Mouse (Mus musculus): Measurements from ENCODE around the gene E2f2. TPM values are rescaled to one million over a fixed set of nuclear protein-coding genes. Genes with fewer than 3 reads are reported as not detected.

Gene E2f2
- total RNA-seq, 2 experiments from 2014 or later, result 1.1 to 2.3 TPM

DNA sequence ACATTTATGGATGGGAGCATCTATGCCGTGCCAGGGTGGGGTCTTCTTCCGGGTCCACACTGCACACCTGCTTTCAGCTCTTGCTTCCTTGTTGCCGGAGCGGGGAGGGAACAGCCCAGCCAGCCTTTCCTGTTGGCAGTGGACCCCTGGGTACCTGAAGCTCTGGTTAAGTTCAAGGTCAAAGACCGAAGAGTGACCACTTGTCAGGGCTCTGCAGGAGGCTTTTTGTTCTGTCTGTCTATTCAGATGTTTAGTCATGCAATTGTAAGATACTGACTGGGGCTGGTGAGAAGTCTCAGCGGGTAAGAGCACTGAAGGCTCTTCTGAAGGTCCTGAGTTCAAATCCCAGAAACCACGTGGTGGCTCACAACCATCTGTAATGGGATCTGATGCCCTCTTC, 26.7 kb downstream of the E2f2 start:
- DNase-seq (ENCODE audit: low spot score in 2 of 2), result no peak

DNA sequence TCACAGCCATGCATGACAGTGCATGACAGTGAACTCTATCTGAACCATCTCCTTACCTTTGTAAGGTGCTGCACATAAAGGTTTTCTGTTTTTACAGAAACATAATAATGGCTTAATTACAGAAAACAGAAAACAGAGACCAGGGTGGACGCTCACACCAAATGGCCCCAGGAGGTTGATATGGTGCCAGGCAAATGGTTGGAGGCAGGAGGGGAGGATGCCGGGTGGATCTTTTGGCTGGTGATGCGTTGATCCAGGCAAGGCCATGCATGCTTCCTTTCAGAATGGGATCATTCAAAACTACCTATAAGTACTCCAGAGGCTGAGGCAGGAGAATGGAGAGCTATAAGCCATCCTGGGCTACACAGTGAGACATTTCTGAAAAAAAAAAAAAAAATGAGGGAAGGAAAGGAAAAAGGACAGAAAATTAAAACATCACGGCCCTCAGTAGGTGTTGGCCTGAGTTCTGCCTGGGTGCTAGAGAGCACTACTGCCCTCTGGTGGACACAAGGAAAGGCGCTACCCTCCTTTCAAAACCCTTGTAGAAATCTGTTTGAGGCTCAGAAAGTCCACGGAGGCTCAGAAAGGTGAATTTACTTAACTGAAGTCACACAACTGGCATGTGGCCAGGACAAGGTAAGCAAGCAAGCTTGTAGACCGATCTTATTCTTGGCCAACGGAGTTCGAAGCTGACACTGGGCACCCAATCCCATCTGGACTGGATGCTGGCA, 27.5 kb downstream of the E2f2 start:
- peak; percentile 40 to 55 for DNase-seq (ENCODE audit: low spot score in 2 of 2)

DNA sequence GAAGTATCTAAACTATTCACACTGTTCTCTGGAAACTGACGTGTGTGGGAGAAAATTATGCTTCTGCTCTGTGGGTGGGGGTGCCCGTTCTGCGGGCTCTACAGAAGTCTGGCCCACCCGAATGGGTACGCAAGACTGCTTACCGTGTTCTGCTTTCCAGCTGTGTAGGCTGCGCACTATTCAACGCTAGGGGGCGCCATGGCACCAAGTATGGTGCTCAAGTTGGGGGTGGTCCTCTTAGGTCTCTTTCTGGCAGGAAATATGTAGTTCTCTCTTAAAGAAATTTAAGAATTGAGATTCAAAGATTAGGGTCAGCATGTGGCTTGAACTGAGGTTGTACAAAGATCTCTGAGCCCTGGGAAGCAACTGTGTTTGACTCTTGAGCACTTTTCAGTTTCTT, 30.3 kb downstream of the E2f2 start:
- DNase-seq (ENCODE audit: low spot score in 2 of 2), result peak; percentile 81 to 83

DNA sequence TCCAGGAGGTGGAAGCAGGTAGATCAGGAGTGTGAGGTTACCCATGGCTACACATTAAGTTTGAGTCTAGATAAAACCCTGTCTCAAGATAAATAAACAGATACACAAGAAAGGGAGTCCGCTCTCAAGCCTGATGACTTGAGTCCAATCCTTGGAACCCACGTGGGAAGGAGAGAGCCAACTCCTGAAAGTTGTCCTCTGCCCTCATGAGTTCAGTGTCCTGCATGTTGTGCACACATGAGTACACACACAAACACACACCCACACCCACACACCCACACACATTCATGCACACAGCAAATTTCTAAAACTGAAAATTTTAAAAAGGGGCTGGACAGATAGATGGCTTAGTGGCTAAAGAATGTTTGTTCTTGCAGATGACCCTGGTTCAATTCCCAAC, 32.6 kb downstream of the E2f2 start:
- DNase-seq (ENCODE audit: low spot score in 2 of 2), result no peak

DNA sequence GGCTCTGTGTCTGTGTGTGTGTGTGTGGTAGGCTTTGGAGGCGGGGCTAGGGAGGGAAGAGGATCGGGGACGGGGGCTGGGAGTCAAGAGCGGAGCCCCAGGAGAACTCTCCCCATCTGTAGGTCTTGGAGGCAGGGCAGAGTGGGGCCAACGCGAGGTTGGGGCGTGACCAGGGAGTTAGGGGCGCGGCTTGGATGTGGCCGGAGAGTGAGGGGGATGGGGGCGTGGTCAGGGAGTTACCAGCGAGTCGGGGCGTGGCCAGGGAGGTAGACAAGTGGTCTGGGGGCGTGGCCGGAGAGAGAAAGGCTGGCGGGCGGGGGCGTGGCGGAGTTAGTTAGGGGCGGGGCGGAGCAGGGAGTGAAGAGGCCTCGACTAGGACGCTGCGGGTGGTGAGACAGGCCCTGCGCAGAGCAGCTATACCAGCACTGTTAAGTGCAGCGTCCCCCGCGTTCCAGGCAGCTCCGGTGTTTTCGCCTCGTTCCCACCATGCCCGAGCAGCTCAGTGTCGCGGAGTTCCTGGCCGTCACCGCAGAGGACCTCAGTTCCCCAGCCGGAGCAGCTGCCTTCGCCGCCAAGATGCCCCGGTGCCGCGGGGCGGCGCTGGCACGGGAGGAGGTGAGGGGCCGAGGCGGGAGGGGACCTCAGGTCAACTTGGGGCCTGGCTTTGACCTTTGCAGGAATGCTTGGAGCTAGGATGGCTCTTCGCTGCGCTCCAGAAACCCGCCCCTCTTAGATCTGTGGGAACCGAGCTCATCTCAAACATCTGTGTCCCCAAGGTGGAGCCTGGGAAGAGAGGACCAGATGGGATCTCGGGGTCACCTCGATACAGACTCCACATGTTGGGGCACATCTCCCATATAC, 34.1 kb downstream of the E2f2 start, which contains the start of gene Asap3:
TSS of gene Asap3 (plus strand) at position 333 of the 861 bp plus-strand sequence.
- DNase-seq (ENCODE audit: low spot score in 2 of 2), result peak; percentile 87 to 94

DNA sequence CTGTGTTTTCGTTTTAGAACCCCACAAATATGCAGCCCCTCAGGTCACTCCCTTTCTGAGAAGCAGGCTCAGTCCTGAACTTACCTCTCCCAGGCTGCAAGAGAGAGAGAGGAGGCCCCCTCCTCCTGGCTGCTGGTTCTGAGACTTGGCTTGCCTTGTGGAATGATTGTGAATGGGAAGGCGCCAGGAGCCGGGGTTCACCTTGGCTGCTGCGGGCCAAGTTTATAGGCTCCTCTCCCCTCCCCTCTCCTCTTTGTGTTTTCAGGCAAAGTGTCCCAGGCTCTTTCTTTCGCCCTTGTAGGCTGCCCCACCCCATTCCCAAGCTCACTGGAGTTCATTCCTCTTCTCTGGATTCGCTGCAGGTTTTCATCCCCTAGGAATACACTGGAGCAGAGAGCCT, 34.7 kb downstream of the E2f2 start:
- no peak for DNase-seq (ENCODE audit: low spot score in 2 of 2)

DNA sequence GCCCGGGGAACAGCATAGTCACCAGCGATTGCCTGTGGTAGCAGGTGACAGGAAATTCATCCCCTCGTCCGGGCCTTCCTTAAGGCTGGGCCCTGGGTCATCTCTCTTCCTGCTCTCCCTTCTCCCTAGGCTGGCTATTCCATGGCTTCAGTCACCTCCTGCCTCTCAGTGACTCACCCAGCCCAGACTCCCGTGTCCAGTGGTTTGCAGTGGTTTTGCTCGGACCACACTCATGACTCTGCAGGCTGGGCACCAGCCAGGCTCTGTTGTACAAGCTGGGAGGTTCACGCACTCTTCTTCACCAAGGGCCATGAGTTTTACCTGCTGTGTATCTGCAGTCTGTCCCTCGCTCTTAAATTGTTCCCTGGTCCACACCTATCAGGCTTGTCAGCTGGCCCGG, 38.7 kb downstream of the E2f2 start:
- no peak for DNase-seq (ENCODE audit: low spot score in 2 of 2)

DNA sequence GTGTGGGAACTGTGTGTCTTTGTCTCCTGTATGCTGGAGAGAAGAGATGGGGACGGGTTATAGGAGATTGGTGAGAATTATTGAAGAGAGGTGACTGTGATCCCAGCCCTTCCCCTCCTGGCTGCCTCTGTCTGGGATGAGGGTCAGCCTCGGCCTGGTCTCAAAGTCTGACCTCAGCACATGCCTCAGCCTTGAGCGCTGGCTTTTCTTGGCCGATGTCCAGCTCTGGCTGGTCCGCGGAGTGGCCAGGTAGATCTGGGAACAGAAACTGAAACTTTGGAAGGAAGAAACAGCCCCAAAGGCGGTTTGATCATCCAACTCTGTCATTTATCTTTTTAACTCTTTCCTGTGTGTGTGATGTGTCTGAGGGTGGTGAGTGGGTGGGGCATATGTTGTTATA, 41.4 kb downstream of the E2f2 start:
- DNase-seq (ENCODE audit: low spot score in 2 of 2), result no peak

DNA sequence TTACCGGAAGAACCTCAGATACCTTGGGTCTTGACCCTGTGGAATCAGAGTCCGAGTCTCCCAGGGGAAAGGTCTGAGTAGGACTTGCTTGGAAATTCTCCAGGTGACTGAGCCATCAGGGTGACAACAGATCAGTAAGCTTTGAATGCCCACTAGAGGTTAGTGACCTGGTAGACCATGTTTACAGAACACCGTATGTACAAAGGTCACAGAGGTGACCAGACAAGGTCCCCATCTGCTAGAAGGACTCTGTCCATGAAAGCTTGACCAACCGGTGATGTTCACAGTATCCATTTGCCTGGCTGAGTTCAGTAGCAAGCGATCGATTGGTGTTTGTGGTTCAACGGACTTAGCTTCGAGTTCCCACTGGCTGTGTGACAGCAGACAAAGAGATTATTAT, 42.6 kb downstream of the E2f2 start:
- DNase-seq (ENCODE audit: low spot score in 2 of 2), result no peak

DNA sequence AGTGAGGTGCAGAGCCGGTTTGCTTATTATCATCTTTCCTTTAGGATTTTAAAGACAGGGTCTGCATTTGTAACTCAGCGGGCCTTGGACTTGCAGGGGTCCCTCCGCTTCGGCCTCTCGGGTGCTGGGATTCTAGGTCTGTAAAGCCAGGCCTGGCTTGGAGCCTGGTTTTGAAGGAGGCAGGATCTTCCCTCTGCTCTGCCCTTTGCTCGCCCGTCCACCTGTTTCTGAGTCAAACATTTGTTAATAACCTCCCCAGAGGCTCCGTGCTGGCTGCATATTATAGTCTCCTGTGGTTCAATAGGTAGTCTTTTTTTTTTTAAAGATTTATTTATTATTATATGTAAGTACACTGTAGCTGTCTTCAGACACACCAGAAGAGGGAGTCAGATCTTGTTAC, 43.4 kb downstream of the E2f2 start:
- DNase-seq (ENCODE audit: low spot score in 2 of 2), result no peak

DNA sequence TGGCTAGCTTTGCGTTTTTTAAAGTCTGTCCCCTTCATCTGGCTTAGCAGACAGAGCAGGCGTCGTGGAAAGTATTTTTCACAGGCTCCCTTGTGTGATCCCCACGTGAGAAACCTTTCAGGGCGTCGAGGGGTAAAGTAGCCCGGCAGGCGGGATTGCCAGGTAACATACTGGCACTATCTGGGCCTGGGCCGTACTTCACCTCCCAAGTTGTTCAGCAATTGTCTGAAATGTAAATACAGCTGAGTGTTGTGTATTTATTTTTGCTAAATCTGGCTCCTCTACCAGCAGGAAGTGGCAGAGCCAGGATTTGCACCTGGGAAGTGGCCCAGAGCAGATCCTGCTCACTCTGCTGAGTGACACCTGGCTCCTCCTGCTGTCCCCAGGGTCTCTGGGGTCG, 44.9 kb downstream of the E2f2 start:
- DNase-seq (ENCODE audit: low spot score in 2 of 2), result no peak

DNA sequence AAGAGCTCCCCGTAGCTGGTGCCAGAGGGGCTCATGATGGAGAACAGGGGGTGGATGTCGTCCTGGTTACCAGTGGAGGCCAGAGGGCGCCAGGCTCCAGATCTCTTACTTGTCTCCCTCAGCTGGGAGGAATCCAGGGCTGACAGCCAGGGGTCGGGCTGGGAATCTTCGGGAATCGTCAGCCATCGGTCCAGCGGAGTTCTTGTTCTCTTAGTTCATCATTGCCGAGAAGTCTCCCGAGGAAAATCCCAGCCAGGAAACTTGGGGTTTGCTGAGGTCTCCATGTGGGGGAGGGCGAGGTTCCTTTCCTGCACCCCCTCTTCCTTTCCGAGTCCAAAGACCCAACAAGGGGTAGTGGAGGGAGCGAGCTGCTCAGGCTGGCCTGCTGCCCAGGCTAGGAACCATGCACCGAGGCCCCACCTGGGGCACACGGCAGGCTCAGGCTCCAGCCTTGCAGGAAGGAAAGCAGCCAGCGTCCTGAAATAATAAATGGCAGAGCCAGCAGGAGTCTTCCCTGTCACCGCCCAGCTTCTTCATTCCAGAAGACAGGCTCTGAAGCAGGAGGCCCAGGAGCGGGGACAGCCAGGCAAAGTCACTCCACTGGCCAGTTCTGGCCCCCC, 46.5 kb downstream of the E2f2 start:
- peak in 1 of 2 experiments; percentile 63 for DNase-seq (ENCODE audit: low spot score in 2 of 2)

DNA sequence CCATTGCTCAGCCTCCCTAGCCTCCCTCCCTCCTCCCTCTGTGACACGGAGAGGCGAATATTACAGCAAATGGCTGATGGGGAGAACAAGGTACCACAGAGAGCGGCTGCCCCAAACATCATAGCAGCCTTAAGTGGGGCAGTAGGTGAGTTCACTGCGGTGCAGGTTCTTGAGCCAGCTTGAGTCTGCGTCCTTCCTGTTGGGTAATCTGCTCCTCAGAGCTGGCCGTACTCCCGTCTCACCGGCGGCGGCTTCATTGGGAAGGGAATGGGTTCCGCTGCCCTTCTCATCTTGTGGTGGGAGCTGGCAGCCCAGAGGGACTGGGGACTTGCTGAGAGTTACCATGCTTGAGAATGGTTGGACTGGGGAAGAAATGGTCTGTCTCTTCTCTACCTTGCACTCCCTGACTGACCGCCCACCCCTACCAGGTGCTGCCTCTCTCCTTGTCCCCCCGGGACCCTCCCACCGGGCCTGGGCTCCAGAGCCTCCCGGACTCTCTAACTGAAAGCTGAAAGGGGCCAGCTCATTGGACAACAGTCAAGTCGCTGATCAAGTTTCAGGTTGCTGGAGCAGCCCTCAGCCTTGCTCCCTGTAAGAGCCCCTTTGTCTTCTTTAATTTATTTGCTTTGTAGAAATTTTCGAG, 48.1 kb downstream of the E2f2 start:
- DNase-seq (ENCODE audit: low spot score in 2 of 2), result no peak

DNA sequence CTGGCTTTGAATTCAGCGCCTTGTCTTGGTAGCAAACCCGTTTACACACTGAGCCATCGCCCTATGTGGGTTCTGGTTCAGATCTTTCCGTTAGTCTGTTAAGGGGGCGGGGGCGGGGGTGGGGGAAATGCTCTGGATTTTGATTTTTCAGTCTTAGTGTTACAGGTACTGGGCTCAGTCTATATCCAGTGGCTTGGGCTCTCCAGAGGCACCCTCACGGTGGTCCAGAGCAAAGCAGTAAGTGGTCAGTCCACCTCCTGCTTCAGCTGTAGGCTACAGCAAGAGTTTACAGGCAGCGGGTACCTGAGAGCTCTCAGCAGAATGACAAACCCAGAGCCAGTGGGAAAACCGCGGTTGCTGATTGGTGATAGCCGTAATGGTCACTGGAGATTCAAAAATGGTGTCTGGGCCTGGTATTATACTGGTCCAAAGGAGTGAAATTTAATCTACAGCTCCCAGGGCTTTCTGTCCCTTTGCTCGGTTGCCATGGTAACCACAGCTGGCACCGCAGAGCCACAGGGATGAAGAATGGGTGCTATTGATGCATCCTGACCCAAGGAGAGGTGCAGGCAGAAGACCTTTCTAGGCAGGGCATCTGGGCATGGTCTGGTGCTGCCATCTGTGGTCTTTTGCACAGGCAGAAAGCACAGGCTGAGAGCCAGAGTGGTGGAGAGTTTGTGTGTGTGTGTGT, 51.5 kb downstream of the E2f2 start:
- DNase-seq (ENCODE audit: low spot score in 2 of 2), result peak; percentile 61 to 64

DNA sequence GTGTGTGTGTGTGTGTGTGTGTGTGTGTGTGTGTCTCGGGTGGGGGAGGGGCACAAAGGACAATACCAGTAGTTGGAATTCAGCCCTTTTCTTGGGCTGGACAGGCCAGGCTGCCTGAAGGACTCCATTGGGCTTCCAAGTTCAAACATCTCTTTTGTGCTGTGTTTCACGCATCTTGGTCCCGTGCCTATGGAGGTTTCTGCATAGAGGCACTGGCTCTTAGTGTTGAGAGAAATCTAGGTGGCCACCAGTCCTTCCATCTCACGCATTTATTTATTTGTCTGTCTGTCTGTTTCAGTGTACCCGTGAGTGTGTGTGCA, 52.0 kb downstream of the E2f2 start:
- DNase-seq (ENCODE audit: low spot score in 2 of 2), result no peak

DNA sequence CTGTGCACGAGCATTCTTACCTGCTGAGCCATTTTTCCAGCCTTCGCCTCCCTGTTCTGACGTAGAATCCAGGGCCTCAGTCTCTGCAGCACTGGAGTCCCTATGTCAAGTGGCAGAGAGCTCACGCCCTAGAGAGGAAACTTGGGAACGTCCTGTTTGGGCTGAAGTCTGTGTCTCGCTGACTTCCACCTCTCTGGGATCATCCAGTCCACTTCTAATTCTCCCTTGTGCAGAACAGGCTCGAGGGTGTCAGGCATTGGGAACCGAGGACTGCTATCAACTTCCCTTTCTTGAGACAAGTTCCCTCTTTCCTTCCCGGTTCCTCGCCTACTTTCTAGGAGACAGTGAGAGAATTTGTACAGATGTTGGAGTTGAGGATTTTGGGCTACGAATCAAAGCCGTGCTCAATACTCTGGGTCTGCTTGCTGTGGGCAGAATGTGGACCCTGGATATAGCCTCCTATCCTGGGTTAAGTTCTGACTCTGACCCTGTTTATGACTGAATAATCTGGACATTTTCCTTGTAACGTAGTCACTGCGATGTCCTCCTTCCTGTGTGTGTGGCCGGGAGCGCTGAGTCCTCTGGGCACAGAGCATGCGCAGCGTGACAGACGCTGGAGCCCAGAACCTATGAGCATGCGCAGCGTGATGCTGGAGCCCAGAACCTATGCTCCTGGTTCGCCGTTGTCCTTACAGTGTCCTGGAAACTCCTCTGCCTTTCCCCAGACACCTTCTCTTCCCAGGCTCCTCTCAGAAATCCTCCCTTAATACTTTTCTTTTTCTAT, 52.7 kb downstream of the E2f2 start:
- no peak for DNase-seq (ENCODE audit: low spot score in 2 of 2)

DNA sequence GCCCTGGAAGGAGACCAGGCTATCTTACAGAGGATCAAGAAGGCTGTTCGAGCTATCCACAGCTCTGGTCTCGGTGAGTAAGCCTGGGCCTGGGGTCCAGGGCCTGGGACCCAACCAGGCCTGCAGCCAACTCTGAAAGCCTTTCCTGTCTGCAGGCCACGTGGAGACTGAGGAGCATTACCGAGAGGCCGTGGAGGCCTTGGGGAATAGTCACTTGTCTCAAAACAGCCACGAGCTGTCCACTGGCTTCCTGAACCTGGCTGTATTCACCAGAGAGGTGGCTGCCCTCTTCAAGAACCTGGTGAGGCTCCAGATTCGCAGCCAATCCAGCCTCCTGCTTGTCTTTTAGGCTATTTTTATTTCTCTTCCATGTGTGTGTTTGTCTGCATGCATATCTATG, 55.2 kb downstream of the E2f2 start:
- no peak for DNase-seq (ENCODE audit: low spot score in 2 of 2)

DNA sequence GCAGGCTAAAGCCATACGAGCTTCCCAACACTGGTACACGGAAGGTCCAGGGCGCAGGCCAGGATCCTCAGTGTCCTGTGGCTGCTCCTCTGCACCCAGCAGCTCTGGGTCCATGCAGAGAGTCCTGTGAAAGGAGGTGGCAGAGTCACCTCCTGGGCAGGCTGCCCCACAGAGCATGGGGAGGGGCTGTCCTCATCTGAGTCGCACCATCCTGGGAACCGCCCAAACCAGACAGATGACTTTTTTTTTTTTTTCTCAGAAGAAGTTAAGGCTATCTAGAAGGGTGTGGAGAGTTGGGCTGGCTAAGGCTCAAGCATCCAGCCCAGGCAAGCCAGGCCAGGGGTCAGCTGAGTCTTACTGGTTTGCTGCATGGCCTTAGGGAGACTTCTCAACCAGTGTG, 56.4 kb downstream of the E2f2 start:
- no peak for DNase-seq (ENCODE audit: low spot score in 2 of 2)

DNA sequence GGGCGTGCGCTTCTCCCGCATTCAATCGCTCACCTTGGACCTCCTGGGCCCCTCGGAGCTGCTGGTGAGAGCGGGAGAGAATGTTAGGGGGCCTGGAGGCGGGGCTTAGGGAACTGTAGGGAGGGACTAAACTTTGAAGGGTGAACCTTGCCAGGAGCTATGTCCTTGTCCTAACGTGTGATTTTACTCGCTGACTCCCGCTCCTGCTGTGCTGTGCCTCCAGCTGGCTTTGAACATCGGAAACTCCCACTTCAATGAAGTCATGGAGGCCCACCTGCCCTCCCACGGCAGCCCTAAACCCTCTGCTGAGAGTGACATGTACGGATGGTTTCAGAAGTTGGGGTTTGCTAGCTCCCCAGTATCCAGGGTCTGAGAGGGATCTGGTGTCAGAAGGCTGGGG, 66.5 kb downstream of the E2f2 start:
- DNase-seq (ENCODE audit: low spot score in 2 of 2), result no peak

DNA sequence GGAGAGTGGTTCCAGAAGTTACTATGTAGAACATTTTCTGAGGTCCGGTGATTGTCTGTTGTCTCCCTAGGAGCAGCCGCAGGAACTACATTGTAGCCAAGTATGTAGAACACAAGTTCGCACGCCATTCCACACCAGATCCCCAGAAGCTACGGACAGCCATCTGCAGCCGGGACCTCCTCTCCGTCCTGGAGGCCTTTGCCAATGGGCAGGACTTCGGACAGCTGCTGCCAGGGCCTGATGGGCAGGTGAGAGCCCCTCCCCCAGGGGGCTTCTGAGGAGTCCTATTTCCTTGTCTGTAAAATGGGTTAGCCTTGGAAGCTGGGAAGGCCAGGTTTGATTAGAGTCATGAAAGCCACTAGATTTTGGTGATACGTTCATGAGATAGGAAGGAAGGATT, 66.9 kb downstream of the E2f2 start:
- DNase-seq (ENCODE audit: low spot score in 2 of 2), result no peak
